Mouse (Mus musculus) stomach, postnatal 0 days (tissue): ENCODE measurements at regions not wholly inside any gene's neighbourhood (a gene's known extent, or its start where the extent isn't known, plus 50 kb on each side); places are given as distances from the start of the nearest gene placed in this dataset.

ENCODE experiments used
- CTCF ChIP-seq: IDR thresholded peaks from 2 replicates; pipeline ENCODE4 v1.5.1; 2016; ENCODE audit warnings: antibody characterized with exemption, low read depth, mild to moderate bottlenecking, moderate library complexity
- EP300 ChIP-seq: optimal IDR thresholded peaks from 2 replicates; pipeline ENCODE3; 2016; ENCODE audit warnings: antibody characterized with exemption

DNA sequence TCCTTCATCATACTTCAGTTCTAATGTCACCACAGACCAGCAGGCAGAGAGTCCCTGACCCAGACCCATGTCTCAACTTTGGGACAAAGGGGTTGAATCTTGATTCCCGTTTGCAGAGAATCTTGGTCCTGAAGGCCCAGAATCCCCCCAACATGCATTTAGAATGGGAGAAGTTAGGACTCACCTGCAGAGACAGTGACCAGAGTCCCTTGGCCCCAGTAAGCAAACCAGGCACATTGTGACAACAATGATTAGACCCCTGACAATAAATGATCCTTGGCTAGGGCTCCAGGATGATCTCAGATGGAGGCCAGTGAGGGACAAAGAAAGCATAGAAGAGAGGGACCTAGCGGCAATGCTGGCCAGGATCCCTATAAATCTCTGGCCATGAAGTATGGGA, 60.4 kb upstream of the Adam6b start:
- TF ChIP-seq CTCF (no peak), EP300 (no peak)
